Mouse (Mus musculus) inflammation-experienced regulatory T-cells, adult 6 months (primary cell): ENCODE measurements around the gene Sarm1. TPM values are rescaled to one million over a fixed set of nuclear protein-coding genes. Genes with fewer than 3 reads are reported as not detected.

ENCODE experiments used
- polyA plus RNA-seq, 3 experiments: library from polyadenylated mRNA; unstranded; fragments of 100-300 nt; shearing (Covaris generic); gene quantifications; one replicate each; pipeline ENCODE4 v1.2.1; 2017

The Sarm1 gene
- polyA plus RNA-seq, 3 experiments from 2014 or later, result 0.41 to 2.2 (median 0.97) TPM

Other genes starting within 250 kb of the Sarm1 start
- 10 to 100 TPM; 26.4 to 41.9 (median 27.3) TPM for gene 2610507B11Rik, start 236.0 kb downstream of the Sarm1 start, polyA plus RNA-seq
- under 1 TPM; 0.44 to 0.79 (median 0.48) TPM for gene BC030499, start 206.9 kb downstream of the Sarm1 start, polyA plus RNA-seq
- 10 to 100 TPM in 1 of 3 experiments, 1 to 10 TPM in 2; 2.2 to 22.1 (median 3.4) TPM for gene Spag5, start 196.2 kb downstream of the Sarm1 start, polyA plus RNA-seq
- 1 to 10 TPM; 4.0 to 9.6 (median 7.6) TPM for gene Aldoc, start 174.8 kb downstream of the Sarm1 start, polyA plus RNA-seq
- 10 to 100 TPM; 55.1 to 70.1 (median 57.5) TPM for gene Pigs, start 169.3 kb downstream of the Sarm1 start, polyA plus RNA-seq
- 10 to 100 TPM; 11.3 to 29.0 (median 11.9) TPM for gene Unc119, start 154.3 kb downstream of the Sarm1 start, polyA plus RNA-seq
- gene Foxn1, start 111.2 kb downstream of the Sarm1 start, polyA plus RNA-seq, result not detected
- gene Slc13a2, start 75.5 kb downstream of the Sarm1 start, polyA plus RNA-seq, result not detected
- gene Slc46a1, start 32.1 kb downstream of the Sarm1 start, polyA plus RNA-seq, result 1 to 10 TPM in 2 of 3 experiments, under 1 TPM in 1; 0.36 to 4.3 (median 3.7) TPM
- gene Vtn, start 1.3 kb upstream of the Sarm1 start, polyA plus RNA-seq, result not detected
- gene Sebox, start 5.7 kb upstream of the Sarm1 start, polyA plus RNA-seq, result not detected
- gene Tmem199, start 14.4 kb upstream of the Sarm1 start, polyA plus RNA-seq, result 10 to 100 TPM; 42.2 to 59.5 (median 54.9) TPM
- gene Poldip2, start 14.4 kb upstream of the Sarm1 start, polyA plus RNA-seq, result 10 to 100 TPM; 12.4 to 16.8 (median 13.2) TPM
- 10 to 100 TPM; 14.6 to 20.3 (median 16.9) TPM for gene Tnfaip1, start 38.6 kb upstream of the Sarm1 start, polyA plus RNA-seq
- 100 to 1,000 TPM; 104 to 117 (median 111) TPM for gene Ift20, start 38.6 kb upstream of the Sarm1 start, polyA plus RNA-seq
- 10 to 100 TPM; 15.0 to 38.9 (median 18.8) TPM for gene Tmem97, start 53.0 kb upstream of the Sarm1 start, polyA plus RNA-seq
- gene Nlk, start 199.6 kb upstream of the Sarm1 start, polyA plus RNA-seq, result 10 to 100 TPM; 22.2 to 32.3 (median 29.4) TPM